Mouse (Mus musculus) WW6 (cell line): ENCODE results near the gene Rbm20.
"Not testable (repeated sequence)": the region's sequence is repeated elsewhere in the genome, so short reads cannot be mapped to it uniquely, and the experiment has no call there.

Experiments used
- DNase-seq: peaks from one replicate; pipeline ENCODE4 v3.0.0-alpha.2; 2013; ENCODE audit warnings: low read depth, low spot score

Rbm20 gene

GRCm38 (mm10) chr19:53902739-53903487 is 225.8 kb downstream of the Rbm20 start:
- DNase-seq, result peak; percentile 82

- no peak for DNase-seq
Observed at GRCm38 (mm10) chr19:53903507-53904321, 226.6 kb downstream of the Rbm20 start.

- no peak for DNase-seq
Observed at GRCm38 (mm10) chr19:53904833-53905480, 227.9 kb downstream of the Rbm20 start.

- no peak for DNase-seq
Observed at GRCm38 (mm10) chr19:53906033-53906702, 229.1 kb downstream of the Rbm20 start.

GRCm38 (mm10) chr19:53906703-53907070 is 229.6 kb downstream of the Rbm20 start:
- not testable (repeated sequence) for DNase-seq

GRCm38 (mm10) chr19:53914950-53915349 is 237.8 kb downstream of the Rbm20 start:
- DNase-seq, result no peak
